Mouse (Mus musculus) spleen, adult 2 months (tissue): ENCODE results near the gene Fmo1. TPM values are rescaled to one million over a fixed set of nuclear protein-coding genes. Genes with fewer than 3 reads are reported as not detected.

Experiments used
- DNase-seq, 2 experiments: peaks; one replicate each; pipeline versions ENCODE4 v3.0.0 to v3.0.0-alpha.2; 2012 to 2021; ENCODE audit warnings: low spot score in 2 of 2, low read depth in 1 of 2
- H3K27ac ChIP-seq: fragments of 200-500 bp; 2 replicates; pipeline ENCODE4 v1.5.1; 2012; ENCODE audit warnings: low read length, inconsistent platforms; ENCODE audit not compliant: insufficient read depth
- H3K27me3 ChIP-seq: fragments of 200-500 bp; 2 replicates; pipeline ENCODE4 v1.6.1; 2012; ENCODE audit warnings: mild to moderate bottlenecking, moderate library complexity, low read length, inconsistent platforms; ENCODE audit not compliant: control insufficient read depth, insufficient read depth
- H3K36me3 ChIP-seq: fragments of 200-500 bp; 2 replicates; pipeline ENCODE4 v1.6.1; 2012; ENCODE audit warnings: mild to moderate bottlenecking, low read length, inconsistent platforms; ENCODE audit not compliant: control insufficient read depth, insufficient read depth
- H3K4me1 ChIP-seq: fragments of 200-500 bp; 2 replicates; pipeline ENCODE4 v1.6.1; 2011; ENCODE audit warnings: inconsistent platforms; ENCODE audit not compliant: control insufficient read depth, insufficient read depth, insufficient read length
- H3K4me3 ChIP-seq: fragments of 200-500 bp; 2 replicates; pipeline ENCODE4 v1.5.1; 2011; ENCODE audit warnings: mild to moderate bottlenecking, inconsistent platforms; ENCODE audit not compliant: insufficient read depth, insufficient read length; ENCODE audit errors: extremely low read depth
- CTCF ChIP-seq: fragments of 200-500 bp; IDR thresholded peaks from 2 replicates; pipeline ENCODE4 v1.5.1; 2011; ENCODE audit warnings: mild to moderate bottlenecking, inconsistent platforms; ENCODE audit not compliant: insufficient read depth, insufficient read length, insufficient replicate concordance; ENCODE audit errors: extremely low read depth
- POLR2A ChIP-seq: fragments of 200-500 bp; IDR thresholded peaks from 2 replicates; pipeline ENCODE4 v1.6.1; 2011; ENCODE audit warnings: low read depth, low read length, inconsistent platforms
- WGBS: fragments of 180-500 bp; shearing (Covaris S2); methylation state at CpG from one replicate; pipeline ENCODE4 v1.1.7; 2018; 5-methylcytosine and 5-hydroxymethylcytosine counted together
- polyA plus RNA-seq: library from polyadenylated mRNA; depleted of rRNA; stranded (reverse); fragments of >200 nt; gene quantifications from 2 replicates; pipeline ENCODE4 v1.2.3, GENCODE M21; 2012

Fmo1 gene
- polyA plus RNA-seq, 1 experiment, result 1.0 TPM

DNA sequence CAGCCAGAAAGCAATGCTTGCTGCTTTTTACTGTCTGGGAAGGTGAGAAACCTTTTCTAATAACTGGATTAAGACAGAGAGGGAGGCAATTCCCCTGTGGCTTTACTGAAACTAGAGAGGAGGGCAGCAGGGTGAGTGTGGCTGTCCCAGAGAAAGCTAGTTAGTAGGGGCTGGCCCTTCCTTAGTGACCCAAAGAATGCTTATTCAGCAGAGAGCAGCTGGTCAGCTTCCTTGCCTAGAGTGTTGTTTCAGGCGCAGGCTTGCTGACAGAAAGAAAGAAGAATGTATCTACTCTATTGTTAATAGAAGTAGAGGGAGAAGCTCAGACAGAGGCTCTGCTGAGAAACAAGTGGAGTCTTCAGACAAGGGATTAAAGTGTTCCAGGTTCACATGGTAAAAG is 4.1 kb downstream of the Fmo1 start:
- no peaks in the 10 kb centered on the region for H3K27me3 ChIP-seq
- no peak overlapping the region for H3K4me3 ChIP-seq
- no peak for DNase-seq
- WGBS, result 93% methylated on average over 1 of the region's 1 CpGs
- no peaks in the 10 kb centered on the region for H3K4me1 ChIP-seq
- no peaks in the 10 kb centered on the region for H3K36me3 ChIP-seq
- no peak overlapping the region for H3K27ac ChIP-seq
- no peak for TF ChIP-seq CTCF
- no peak for TF ChIP-seq POLR2A

GRCm38 (mm10) chr1:162859996-162860605 is 6.3 kb downstream of the Fmo1 start:
- no peaks in the 10 kb centered on the region for H3K4me1 ChIP-seq
- DNase-seq, result no peak
- no peaks in the 10 kb centered on the region for H3K27me3 ChIP-seq
- H3K36me3 ChIP-seq, result no peaks in the 10 kb centered on the region
- no peak overlapping the region for H3K4me3 ChIP-seq
- 70% methylated on average over 9 of the region's 9 CpGs for WGBS
- no peak overlapping the region for H3K27ac ChIP-seq
- TF ChIP-seq CTCF (no peak), POLR2A (no peak)

- no peak for DNase-seq
- Histone ChIP-seq H3K27me3 (no peaks in the 10 kb centered on the region), H3K27ac (no peak overlapping the region), H3K4me3 (no peak overlapping the region), H3K4me1 (no peaks in the 10 kb centered on the region), H3K36me3 (no peaks in the 10 kb centered on the region)
- WGBS, result 79% methylated on average over 10 of the region's 10 CpGs
- TF ChIP-seq POLR2A (no peak), CTCF (no peak)
Measured at GRCm38 (mm10) chr1:162859545-162859976, 6.8 kb downstream of the Fmo1 start.

DNA sequence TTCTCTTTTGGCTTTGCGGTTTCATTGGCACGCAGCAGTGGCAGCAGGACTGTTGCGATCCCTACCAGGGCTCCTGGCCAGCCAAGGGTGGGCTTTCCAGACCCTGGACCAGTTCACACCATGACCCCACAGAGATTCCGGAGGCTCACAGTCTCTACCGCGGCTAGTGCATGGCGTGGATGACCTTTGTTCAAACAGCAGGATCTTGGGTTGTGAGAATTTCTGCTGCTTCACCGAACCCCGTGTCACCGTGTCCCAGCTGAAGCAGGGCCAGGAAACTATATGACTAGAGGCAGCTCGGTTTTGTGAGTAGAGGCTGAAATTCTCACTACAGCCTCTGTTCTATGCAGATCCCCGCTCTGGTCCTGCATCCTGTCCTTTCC is 7.7 kb downstream of the Fmo1 start:
- 73% methylated on average over 12 of the region's 12 CpGs for WGBS
- H3K27me3 ChIP-seq, result no peaks in the 10 kb centered on the region
- no peak overlapping the region for H3K4me3 ChIP-seq
- no peaks in the 10 kb centered on the region for H3K4me1 ChIP-seq
- DNase-seq, result no peak
- TF ChIP-seq CTCF, result no peak
- no peak for TF ChIP-seq POLR2A
- H3K27ac ChIP-seq, result no peak overlapping the region
- H3K36me3 ChIP-seq, result no peaks in the 10 kb centered on the region

- H3K27me3 ChIP-seq, result no peaks in the 10 kb centered on the region
- no peaks in the 10 kb centered on the region for H3K4me1 ChIP-seq
- TF ChIP-seq POLR2A, result no peak
- TF ChIP-seq CTCF, result no peak
- 82% methylated on average over 18 of the region's 18 CpGs for WGBS
- H3K27ac ChIP-seq, result no peak overlapping the region
- H3K4me3 ChIP-seq, result no peak overlapping the region
- no peaks in the 10 kb centered on the region for H3K36me3 ChIP-seq
- DNase-seq, result no peak
Measured at GRCm38 (mm10) chr1:162857766-162858747, 8.4 kb downstream of the Fmo1 start.

DNA sequence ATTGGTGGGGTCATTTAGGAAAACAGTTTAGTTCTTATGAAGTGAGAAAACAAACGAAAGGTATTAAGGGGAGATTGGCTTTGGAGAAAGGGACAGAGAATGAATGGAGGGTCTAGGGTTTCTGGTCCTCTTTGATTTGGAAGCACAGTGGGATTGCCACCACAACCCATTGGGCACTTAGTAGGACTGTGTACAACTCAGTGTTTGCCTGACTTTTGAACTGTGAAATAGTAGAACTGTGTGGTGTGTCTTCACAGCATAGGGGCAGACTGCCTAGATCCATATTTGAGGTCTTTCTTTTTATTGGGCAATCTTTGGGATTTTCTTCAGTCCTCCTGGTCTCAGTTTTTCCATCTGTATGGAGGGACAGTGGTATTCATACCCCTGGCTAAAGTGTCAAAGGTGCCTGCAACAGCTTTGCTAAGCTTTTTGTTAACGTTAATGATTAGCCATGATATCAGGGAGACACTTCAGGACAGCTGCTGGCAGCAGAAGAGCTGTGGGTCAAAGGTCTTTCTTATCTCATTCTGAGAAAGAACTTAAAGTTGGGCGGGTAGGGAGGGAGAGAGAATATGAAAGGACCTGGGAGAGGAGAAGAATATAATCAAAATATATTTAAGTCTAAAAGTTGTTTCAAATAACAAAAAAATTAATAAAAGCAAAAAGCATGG is 12.5 kb downstream of the Fmo1 start:
- Histone ChIP-seq H3K36me3 (no peaks in the 10 kb centered on the region), H3K4me1 (no peaks in the 10 kb centered on the region), H3K27me3 (no peaks in the 10 kb centered on the region), H3K4me3 (no peak overlapping the region), H3K27ac (no peak overlapping the region)
- DNase-seq, result no peak
- 73% methylated on average over 3 of the region's 3 CpGs for WGBS
- no peak for TF ChIP-seq CTCF
- TF ChIP-seq POLR2A, result no peak

GRCm38 (mm10) chr1:162847554-162847953 is 18.9 kb downstream of the Fmo1 start:
- DNase-seq, result no peak
- Histone ChIP-seq H3K27ac (no peak overlapping the region), H3K27me3 (no peaks in the 10 kb centered on the region), H3K36me3 (no peaks in the 10 kb centered on the region), H3K4me3 (no peak overlapping the region), H3K4me1 (no peaks in the 10 kb centered on the region)
- WGBS, result 94% methylated on average over 6 of the region's 6 CpGs
- TF ChIP-seq POLR2A (no peak), CTCF (no peak)
